Mouse (Mus musculus) kidney, postnatal 0 days (tissue): ENCODE data around the gene Col17a1. TPM values are rescaled to one million over a fixed set of nuclear protein-coding genes. Genes with fewer than 3 reads are reported as not detected.

Source experiments
- ATAC-seq: fragments of 200-750 bp; cut with Nextera tagmentation; replicated peaks from 2 replicates; pipeline ENCODE4 v1.8.0; 2017; ENCODE audit warnings: low read depth, moderate number of reproducible peaks, moderate TSS enrichment, moderate library complexity; ENCODE audit not compliant: low FRiP score
- DNase-seq: peaks from one replicate; pipeline ENCODE4 v3.0.0-alpha.2; 2016; ENCODE audit warnings: low spot score
- H3K27ac ChIP-seq: fragments of 300-500 bp; sonication (generic); 2 replicates; pipeline ENCODE4 v1.5.1; 2014; ENCODE audit warnings: mild to moderate bottlenecking
- H3K27me3 ChIP-seq: fragments of 300-500 bp; sonication (generic); 2 replicates; pipeline ENCODE4 v1.6.1; 2014; ENCODE audit warnings: low read length, mixed read lengths; ENCODE audit not compliant: insufficient read depth
- H3K36me3 ChIP-seq: fragments of 300-500 bp; sonication (generic); 2 replicates; pipeline ENCODE4 v1.6.1; 2014; ENCODE audit warnings: low read length, mixed read lengths; ENCODE audit not compliant: insufficient read depth
- H3K4me1 ChIP-seq: fragments of 300-500 bp; sonication (generic); replicated peaks from 2 replicates; pipeline ENCODE4 v1.6.1; 2014; ENCODE audit warnings: antibody characterized with exemption, low read length, mixed read lengths; ENCODE audit not compliant: insufficient read depth
- H3K4me2 ChIP-seq: fragments of 300-500 bp; sonication (generic); 2 replicates; pipeline ENCODE4 v1.6.1; 2014; ENCODE audit warnings: mild to moderate bottlenecking, low read length, moderate library complexity, mixed read lengths
- H3K4me3 ChIP-seq: fragments of 300-500 bp; sonication (generic); replicated peaks from 2 replicates; pipeline ENCODE4 v1.5.1; 2014; ENCODE audit warnings: low read depth, low read length
- H3K9ac ChIP-seq: fragments of 300-500 bp; sonication (generic); 2 replicates; pipeline ENCODE4 v1.6.1; 2014; ENCODE audit warnings: low read depth, low read length
- H3K9me3 ChIP-seq: fragments of 300-500 bp; sonication (generic); replicated peaks from 2 replicates; pipeline ENCODE4 v1.6.1; 2016; ENCODE audit warnings: low read length, inconsistent platforms, mixed read lengths
- CTCF ChIP-seq: IDR thresholded peaks from 2 replicates; pipeline ENCODE4 v1.5.1; 2016; ENCODE audit warnings: antibody characterized with exemption, low read depth, mild to moderate bottlenecking, moderate library complexity
- WGBS: fragments of 180-500 bp; shearing (Covaris S2); extraction: QIAGEN DNeasy Blood & Tissue Kit; methylation state at CpG from one replicate; pipeline ENCODE4 v1.1.7; 2014; 5-methylcytosine and 5-hydroxymethylcytosine counted together
- polyA plus RNA-seq: library from polyadenylated mRNA; unstranded; fragments of >200 nt; fragmentation: Nextera tagmentation; extraction: Ambion mirVana; gene quantifications from 2 replicates; pipeline ENCODE4 v1.2.1, GENCODE M21; 2015

Col17a1 gene
- polyA plus RNA-seq, 1 experiment from 2014 or later = 0.43 TPM

GRCm38 (mm10) chr19:47646508-47647120 lies 45.3 kb downstream of the Col17a1 start:
- no peak for DNase-seq
- Histone ChIP-seq H3K36me3 (peaks cover 8% of the 10 kb centered on the region), H3K27ac (no peak overlapping the region), H3K9me3 (no peaks in the 10 kb centered on the region), H3K4me1 (no peaks in the 10 kb centered on the region), H3K27me3 (no peaks in the 10 kb centered on the region), H3K4me2 (no peak overlapping the region), H3K9ac (no peak overlapping the region), H3K4me3 (no peak overlapping the region)
- TF ChIP-seq CTCF = no peak
- peak; percentile 65; the same call in 1 of the 2 replicates for ATAC-seq
- WGBS = 85% methylated on average over 6 of the region's 6 CpGs

GRCm38 (mm10) chr19:47645583-47645982 lies 46.3 kb downstream of the Col17a1 start:
- Histone ChIP-seq H3K9me3 (no peaks in the 10 kb centered on the region), H3K4me2 (no peak overlapping the region), H3K4me3 (no peak overlapping the region), H3K27me3 (no peaks in the 10 kb centered on the region), H3K36me3 (peaks cover 13% of the 10 kb centered on the region), H3K4me1 (no peaks in the 10 kb centered on the region), H3K9ac (no peak overlapping the region), H3K27ac (no peak overlapping the region)
- ATAC-seq = no peak
- WGBS = 77% methylated on average over 6 of the region's 6 CpGs
- TF ChIP-seq CTCF = no peak
- no peak for DNase-seq

- no peak overlapping the region for H3K4me3 ChIP-seq
- peaks cover 28% of the 10 kb centered on the region for H3K36me3 ChIP-seq
- no peak overlapping the region for H3K27ac ChIP-seq
- no peaks in the 10 kb centered on the region for H3K9me3 ChIP-seq
- no peak overlapping the region for H3K4me2 ChIP-seq
- H3K4me1 ChIP-seq = no peaks in the 10 kb centered on the region
- no peak for ATAC-seq
- H3K27me3 ChIP-seq = no peaks in the 10 kb centered on the region
- no peak overlapping the region for H3K9ac ChIP-seq
- WGBS = 60% methylated on average over 2 of the region's 2 CpGs
- TF ChIP-seq CTCF = no peak
- no peak for DNase-seq
These were observed 48.0 kb downstream of the Col17a1 start for GRCm38 (mm10) chr19:47643910-47644309.

GRCm38 (mm10) chr19:47635380-47635779 lies 56.5 kb downstream of the Col17a1 start:
- no peak overlapping the region for H3K27ac ChIP-seq
- no peak overlapping the region for H3K4me3 ChIP-seq
- ATAC-seq (no peak), DNase-seq (no peak)
- no peaks in the 10 kb centered on the region for H3K27me3 ChIP-seq
- no peaks in the 10 kb centered on the region for H3K9me3 ChIP-seq
- no peak for TF ChIP-seq CTCF
- 86% methylated on average over 4 of the region's 4 CpGs for WGBS
- H3K4me2 ChIP-seq = no peak overlapping the region
- no peak overlapping the region for H3K9ac ChIP-seq
- H3K36me3 ChIP-seq = peaks cover 28% of the 10 kb centered on the region
- no peaks in the 10 kb centered on the region for H3K4me1 ChIP-seq

- no peak for ATAC-seq
These were observed 60.1 kb downstream of the Col17a1 start for GRCm38 (mm10) chr19:47631799-47632198.

GRCm38 (mm10) chr19:47630381-47630780 lies 61.5 kb downstream of the Col17a1 start:
- no peak for TF ChIP-seq CTCF
- no peaks in the 10 kb centered on the region for H3K27me3 ChIP-seq
- H3K4me2 ChIP-seq = no peak overlapping the region
- ATAC-seq (no peak), DNase-seq (no peak)
- H3K27ac ChIP-seq = no peak overlapping the region
- no peaks in the 10 kb centered on the region for H3K9me3 ChIP-seq
- no peak overlapping the region for H3K9ac ChIP-seq
- H3K4me3 ChIP-seq = no peak overlapping the region
- H3K36me3 ChIP-seq = peaks cover 14% of the 10 kb centered on the region; the same call in 1 of the 2 replicates
- no peaks in the 10 kb centered on the region for H3K4me1 ChIP-seq
- 79% methylated on average over 5 of the region's 5 CpGs for whole genome bisulfite sequencing

More at GRCm38 (mm10) chr19:47631799-47632198, 60.1 kb downstream of the Col17a1 start:
- no peak overlapping the region for H3K4me2 ChIP-seq
- no peaks in the 10 kb centered on the region for H3K9me3 ChIP-seq
- H3K36me3 ChIP-seq = peaks cover 15% of the 10 kb centered on the region; the same call in 1 of the 2 replicates
- H3K27ac ChIP-seq = no peak overlapping the region
- DNase-seq = no peak
- no peak for TF ChIP-seq CTCF
- H3K4me1 ChIP-seq = no peaks in the 10 kb centered on the region
- H3K27me3 ChIP-seq = no peaks in the 10 kb centered on the region
- 90% methylated on average over 5 of the region's 5 CpGs for WGBS
- H3K4me3 ChIP-seq = no peak overlapping the region
- H3K9ac ChIP-seq = no peak overlapping the region

- Histone ChIP-seq H3K9ac (no peak overlapping the region), H3K4me2 (no peak overlapping the region), H3K36me3 (peaks cover 25% of the 10 kb centered on the region; the same call in 1 of the 2 replicates), H3K4me3 (no peak overlapping the region), H3K27ac (no peak overlapping the region), H3K4me1 (no peaks in the 10 kb centered on the region), H3K9me3 (no peaks in the 10 kb centered on the region), H3K27me3 (no peaks in the 10 kb centered on the region)
- DNase-seq (no peak), ATAC-seq (no peak)
- TF ChIP-seq CTCF = no peak
- 80% methylated on average over 5 of the region's 5 CpGs for WGBS
These were observed 62.8 kb downstream of the Col17a1 start for GRCm38 (mm10) chr19:47629068-47629467.
